Mouse (Mus musculus): ENCODE measurements around the gene Slc31a1.

DNA sequence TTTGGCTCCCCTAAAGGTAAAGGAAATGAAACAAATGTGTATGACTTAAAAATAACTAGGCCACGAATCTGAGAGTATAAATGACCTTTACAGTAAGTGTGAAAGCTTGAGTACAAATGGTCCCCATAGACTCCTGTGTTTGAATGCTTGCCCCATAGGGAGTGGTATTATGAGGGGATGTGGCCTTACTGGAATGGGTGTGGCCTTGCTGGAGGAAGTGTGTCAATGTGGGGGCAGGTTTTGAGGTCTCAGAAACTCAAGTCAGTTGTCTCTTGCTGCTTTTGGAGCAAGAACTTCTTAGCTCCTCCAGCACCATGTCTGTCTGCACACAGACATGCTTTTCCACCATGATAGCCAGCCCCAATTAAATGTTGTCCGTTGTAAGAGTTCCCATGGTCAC is 44.1 kb upstream of the Slc31a1 start:
- no peak for TF ChIP-seq GATA1 (IDR thresholded peaks at IDR 0.05; ENCODE audit: low read length)
- no peak for TF ChIP-seq TAL1 (IDR thresholded peaks at IDR 0.05; ENCODE audit: low read length)

All from erythroblast, embryonic 14.5 days (primary cell).